Mouse (Mus musculus): ENCODE results near the gene Naip5. TPM values are rescaled to one million over a fixed set of nuclear protein-coding genes. Genes with fewer than 3 reads are reported as not detected.
"Not testable (repeated sequence)": the region's sequence is repeated elsewhere in the genome, so short reads cannot be mapped to it uniquely, and the experiment has no call there.

The Naip5 gene
- polyA plus RNA-seq (2014; fragmentation: Nextera tagmentation; extraction: Ambion mirVana) = 0.21 and 0.27 TPM in 2 replicates

DNA sequence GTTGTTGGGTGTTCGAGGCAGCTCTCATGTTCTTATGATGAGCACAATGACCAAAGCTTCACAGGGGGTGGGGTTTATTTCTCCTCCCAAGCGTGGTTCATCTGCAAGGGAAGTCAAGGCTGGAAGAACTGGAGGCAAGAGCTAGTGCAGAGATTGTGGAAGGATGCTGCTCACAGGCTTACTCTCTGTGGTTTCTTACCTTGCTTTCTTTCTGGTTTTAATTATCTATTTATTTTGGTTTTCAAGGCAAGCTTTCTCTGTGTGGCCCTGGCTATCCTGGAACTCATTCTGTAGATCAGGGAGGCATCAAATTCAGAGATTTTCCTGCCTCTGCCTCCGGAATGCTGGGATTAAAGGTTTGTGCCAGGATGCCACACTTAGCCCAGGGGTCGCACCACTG is at the start of gene Naip5:
Naip5 (minus strand) TSS at position 101 of the 400 bp plus-strand sequence.
- H3K36me3 ChIP-seq (ENCODE audit: control insufficient read depth, insufficient read depth, low read length); ATAC-seq (ENCODE audit: low FRiP score); H3K4me2 ChIP-seq; H3K27me3 ChIP-seq (ENCODE audit: control insufficient read depth, insufficient read depth, low read length); H3K4me3 ChIP-seq (ENCODE audit: low read depth, low read length); H3K4me1 ChIP-seq (ENCODE audit: control insufficient read depth, insufficient read depth, low read length); DNase-seq (ENCODE audit: low spot score, missing footprints); H3K9ac ChIP-seq (ENCODE audit: low read length); H3K27ac ChIP-seq (ENCODE audit: low read depth, low read length); H3K9me3 ChIP-seq (ENCODE audit: control insufficient read depth, low read length): not testable (repeated sequence)
- WGBS = 82% methylated on average over 4 of the region's 4 CpGs

GRCm38 (mm10) chr13:100284611-100285010 is 38.5 kb upstream of the Naip5 start:
- no peaks in the 10 kb centered on the region for H3K4me1 ChIP-seq (ENCODE audit: control insufficient read depth, insufficient read depth, low read length)
- H3K9ac ChIP-seq (ENCODE audit: low read length) = no peak overlapping the region
- no peaks in the 10 kb centered on the region for H3K9me3 ChIP-seq (ENCODE audit: control insufficient read depth, low read length)
- no peaks in the 10 kb centered on the region for H3K27me3 ChIP-seq (ENCODE audit: control insufficient read depth, insufficient read depth, low read length)
- 80% methylated on average over 1 of the region's 1 CpGs for WGBS
- DNase-seq (ENCODE audit: low spot score, missing footprints) (no peak), ATAC-seq (ENCODE audit: low FRiP score) (no peak)
- no peak overlapping the region for H3K4me3 ChIP-seq (ENCODE audit: low read depth, low read length)
- no peak overlapping the region for H3K27ac ChIP-seq (ENCODE audit: low read depth, low read length)
- no peak overlapping the region for H3K4me2 ChIP-seq
- no peaks in the 10 kb centered on the region for H3K36me3 ChIP-seq (ENCODE audit: control insufficient read depth, insufficient read depth, low read length)

DNA sequence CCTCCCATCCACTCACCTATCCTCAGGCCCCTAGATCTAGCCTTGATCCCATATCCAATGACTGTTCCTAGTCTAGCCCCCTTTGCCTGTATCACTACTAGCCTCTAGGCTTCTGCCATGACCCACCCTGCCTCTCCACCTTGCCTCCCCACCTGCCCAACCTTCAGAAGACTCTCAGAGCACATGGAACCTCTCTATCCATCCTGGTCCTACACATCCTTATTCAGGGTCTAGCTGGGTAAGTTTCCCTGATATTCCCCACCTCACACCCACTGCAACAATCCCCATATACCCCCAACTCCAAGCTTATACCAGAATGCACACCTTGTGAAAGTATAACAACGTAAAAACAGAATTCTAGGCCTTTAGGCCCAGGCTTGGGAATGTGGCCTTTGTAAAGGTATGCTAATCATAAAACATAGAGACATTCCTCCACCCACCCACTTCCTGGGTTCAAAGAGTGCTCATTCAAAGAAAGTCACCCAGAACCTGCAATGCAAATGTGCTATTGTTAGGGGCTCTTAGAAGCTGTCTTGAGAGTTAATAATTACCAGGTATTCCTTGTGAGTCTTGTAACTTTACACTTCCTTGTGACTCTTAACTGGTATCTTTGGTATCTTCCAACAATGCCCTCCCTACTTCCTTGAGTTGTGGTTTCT is 25.5 kb upstream of the Naip5 start:
- not testable (repeated sequence) for DNase-seq (ENCODE audit: low spot score, missing footprints); H3K4me2 ChIP-seq; H3K27me3 ChIP-seq (ENCODE audit: control insufficient read depth, insufficient read depth, low read length); H3K27ac ChIP-seq (ENCODE audit: low read depth, low read length); H3K4me1 ChIP-seq (ENCODE audit: control insufficient read depth, insufficient read depth, low read length); H3K36me3 ChIP-seq (ENCODE audit: control insufficient read depth, insufficient read depth, low read length); H3K9me3 ChIP-seq (ENCODE audit: control insufficient read depth, low read length); H3K4me3 ChIP-seq (ENCODE audit: low read depth, low read length); H3K9ac ChIP-seq (ENCODE audit: low read length); ATAC-seq (ENCODE audit: low FRiP score)
- WGBS = no CpG with 5 or more reads among the region's 1 CpGs

- not testable (repeated sequence) for H3K9ac ChIP-seq (ENCODE audit: low read length); H3K4me1 ChIP-seq (ENCODE audit: control insufficient read depth, insufficient read depth, low read length); DNase-seq (ENCODE audit: low spot score, missing footprints); ATAC-seq (ENCODE audit: low FRiP score); H3K4me3 ChIP-seq (ENCODE audit: low read depth, low read length); H3K36me3 ChIP-seq (ENCODE audit: control insufficient read depth, insufficient read depth, low read length); H3K9me3 ChIP-seq (ENCODE audit: control insufficient read depth, low read length); H3K27me3 ChIP-seq (ENCODE audit: control insufficient read depth, insufficient read depth, low read length); H3K27ac ChIP-seq (ENCODE audit: low read depth, low read length); H3K4me2 ChIP-seq
- 80% methylated on average over 2 of the region's 2 CpGs for WGBS
Observed at GRCm38 (mm10) chr13:100256996-100257395, 10.9 kb upstream of the Naip5 start.

- not testable (repeated sequence) for H3K4me2 ChIP-seq; ATAC-seq (ENCODE audit: low FRiP score); H3K27me3 ChIP-seq (ENCODE audit: control insufficient read depth, insufficient read depth, low read length); H3K4me3 ChIP-seq (ENCODE audit: low read depth, low read length); DNase-seq (ENCODE audit: low spot score, missing footprints); H3K36me3 ChIP-seq (ENCODE audit: control insufficient read depth, insufficient read depth, low read length); H3K9me3 ChIP-seq (ENCODE audit: control insufficient read depth, low read length); H3K4me1 ChIP-seq (ENCODE audit: control insufficient read depth, insufficient read depth, low read length); H3K27ac ChIP-seq (ENCODE audit: low read depth, low read length); H3K9ac ChIP-seq (ENCODE audit: low read length)
- WGBS = 92% methylated on average over 5 of the region's 6 CpGs
Observed at GRCm38 (mm10) chr13:100255925-100256324, 9.8 kb upstream of the Naip5 start.

- not testable (repeated sequence) for H3K27ac ChIP-seq (ENCODE audit: low read depth, low read length); H3K9ac ChIP-seq (ENCODE audit: low read length); H3K4me2 ChIP-seq; H3K27me3 ChIP-seq (ENCODE audit: control insufficient read depth, insufficient read depth, low read length); H3K9me3 ChIP-seq (ENCODE audit: control insufficient read depth, low read length); H3K36me3 ChIP-seq (ENCODE audit: control insufficient read depth, insufficient read depth, low read length); H3K4me1 ChIP-seq (ENCODE audit: control insufficient read depth, insufficient read depth, low read length); H3K4me3 ChIP-seq (ENCODE audit: low read depth, low read length); DNase-seq (ENCODE audit: low spot score, missing footprints); ATAC-seq (ENCODE audit: low FRiP score)
- 85% methylated on average over 2 of the region's 2 CpGs for WGBS
Observed at GRCm38 (mm10) chr13:100251897-100252296, 5.8 kb upstream of the Naip5 start.

- not testable (repeated sequence) for ATAC-seq (ENCODE audit: low FRiP score); H3K36me3 ChIP-seq (ENCODE audit: control insufficient read depth, insufficient read depth, low read length); H3K4me2 ChIP-seq; H3K4me3 ChIP-seq (ENCODE audit: low read depth, low read length); H3K9me3 ChIP-seq (ENCODE audit: control insufficient read depth, low read length); H3K27ac ChIP-seq (ENCODE audit: low read depth, low read length); DNase-seq (ENCODE audit: low spot score, missing footprints); H3K9ac ChIP-seq (ENCODE audit: low read length); H3K27me3 ChIP-seq (ENCODE audit: control insufficient read depth, insufficient read depth, low read length); H3K4me1 ChIP-seq (ENCODE audit: control insufficient read depth, insufficient read depth, low read length)
- 89% methylated on average over 5 of the region's 5 CpGs for WGBS
Observed at GRCm38 (mm10) chr13:100246896-100247519, 885 bp upstream of the Naip5 start.

GRCm38 (mm10) chr13:100243702-100244101 is 2.4 kb downstream of the Naip5 start:
- H3K36me3 ChIP-seq (ENCODE audit: control insufficient read depth, insufficient read depth, low read length) = no peaks in the 10 kb centered on the region
- H3K9me3 ChIP-seq (ENCODE audit: control insufficient read depth, low read length) = no peaks in the 10 kb centered on the region
- ATAC-seq (ENCODE audit: low FRiP score) = no peak
- H3K27me3 ChIP-seq (ENCODE audit: control insufficient read depth, insufficient read depth, low read length) = no peaks in the 10 kb centered on the region
- no peaks in the 10 kb centered on the region for H3K4me1 ChIP-seq (ENCODE audit: control insufficient read depth, insufficient read depth, low read length)
- H3K4me2 ChIP-seq = no peak overlapping the region
- no peak for DNase-seq (ENCODE audit: low spot score, missing footprints)
- no peak overlapping the region for H3K4me3 ChIP-seq (ENCODE audit: low read depth, low read length)
- no peak overlapping the region for H3K9ac ChIP-seq (ENCODE audit: low read length)
- H3K27ac ChIP-seq (ENCODE audit: low read depth, low read length) = no peak overlapping the region

- not testable (repeated sequence) for DNase-seq (ENCODE audit: low spot score, missing footprints); H3K9ac ChIP-seq (ENCODE audit: low read length); H3K27me3 ChIP-seq (ENCODE audit: control insufficient read depth, insufficient read depth, low read length); H3K4me2 ChIP-seq; H3K4me3 ChIP-seq (ENCODE audit: low read depth, low read length); H3K9me3 ChIP-seq (ENCODE audit: control insufficient read depth, low read length); H3K4me1 ChIP-seq (ENCODE audit: control insufficient read depth, insufficient read depth, low read length); H3K27ac ChIP-seq (ENCODE audit: low read depth, low read length); H3K36me3 ChIP-seq (ENCODE audit: control insufficient read depth, insufficient read depth, low read length); ATAC-seq (ENCODE audit: low FRiP score)
- 100% methylated on average over 1 of the region's 1 CpGs for WGBS
Observed at GRCm38 (mm10) chr13:100213683-100214082, 32.4 kb downstream of the Naip5 start.
